Mouse (Mus musculus) ovary, adult 10 weeks (tissue): Measurements from ENCODE around the gene Idi2. TPM values are rescaled to one million over a fixed set of nuclear protein-coding genes. Genes with fewer than 3 reads are reported as not detected.

Experiments used
- polyA plus RNA-seq: library from polyadenylated mRNA; stranded (reverse); fragments of 350-450 nt; fragmentation: Illumina TruSeq; extraction: RNeasy Lipid Tissue Mini Kit (QIAGEN cat#74804); gene quantifications from one replicate; pipeline ENCODE4 v1.2.3, GENCODE M21; 2014

Idi2 gene
- not detected for polyA plus RNA-seq

DNA sequence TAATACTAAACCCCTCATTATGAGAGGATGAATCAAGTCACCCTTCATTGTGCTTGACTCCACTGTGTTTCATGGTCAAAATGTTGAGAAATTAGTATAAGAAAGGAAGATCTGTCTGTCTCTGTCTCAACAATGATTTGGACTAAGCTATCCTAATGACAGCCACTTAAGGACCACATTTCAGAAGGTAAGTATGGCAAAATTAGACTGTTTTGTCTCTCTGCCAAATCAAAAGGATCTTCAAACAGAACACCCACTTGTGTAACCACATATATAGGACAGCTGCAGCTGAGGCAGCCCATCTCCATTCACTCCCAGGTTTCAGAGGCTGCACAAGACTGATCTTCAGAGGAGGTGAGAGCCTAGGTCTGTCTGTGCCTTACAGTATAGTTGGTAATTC lies at the start of gene Idi2:
Idi2 (plus strand) TSS at position 301 of the 400 bp plus-strand sequence.

DNA sequence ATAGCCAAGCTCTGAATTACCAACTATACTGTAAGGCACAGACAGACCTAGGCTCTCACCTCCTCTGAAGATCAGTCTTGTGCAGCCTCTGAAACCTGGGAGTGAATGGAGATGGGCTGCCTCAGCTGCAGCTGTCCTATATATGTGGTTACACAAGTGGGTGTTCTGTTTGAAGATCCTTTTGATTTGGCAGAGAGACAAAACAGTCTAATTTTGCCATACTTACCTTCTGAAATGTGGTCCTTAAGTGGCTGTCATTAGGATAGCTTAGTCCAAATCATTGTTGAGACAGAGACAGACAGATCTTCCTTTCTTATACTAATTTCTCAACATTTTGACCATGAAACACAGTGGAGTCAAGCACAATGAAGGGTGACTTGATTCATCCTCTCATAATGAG lies 4.5 kb upstream of the Idi2 start, which contains the start of gene Gm9745:
Gm9745 (minus strand) TSS at position 101 of the 400 bp plus-strand sequence.

GRCm38 (mm10) chr13:8995990-8996786 lies 43.5 kb downstream of the Idi2 start, which contains the start of gene Gtpbp4:
Gene Gtpbp4 (minus strand): TSS chr13:8996083.

Other genes with a start within 250 kb of the Idi2 start
- 59.0 TPM for gene Wdr37, start 81.0 kb upstream of the Idi2 start, polyA plus RNA-seq
- 171 TPM for gene Idi1, start 67.4 kb upstream of the Idi2 start, polyA plus RNA-seq
- gene Gm9745, start 4.6 kb upstream of the Idi2 start, polyA plus RNA-seq, result not detected
- 121 TPM for gene Gtpbp4, start 43.2 kb downstream of the Idi2 start, polyA plus RNA-seq
- 64.2 TPM for gene Larp4b, start 141.0 kb downstream of the Idi2 start, polyA plus RNA-seq